Mouse (Mus musculus) forebrain, postnatal 0 days (tissue): ENCODE results near the gene Rnf224. TPM values are rescaled to one million over a fixed set of nuclear protein-coding genes. Genes with fewer than 3 reads are reported as not detected.

Experiments used
- ATAC-seq: fragments of 200-750 bp; cut with Nextera tagmentation; 2 replicates; pipeline ENCODE4 v1.8.0; 2017; ENCODE audit warnings: mild to moderate bottlenecking, moderate library complexity
- DNase-seq: peaks from one replicate; pipeline ENCODE4 v3.0.0-alpha.2; 2015
- H3K27ac ChIP-seq: fragments of 300-500 bp; sonication (generic); 2 replicates; pipeline ENCODE4 v1.5.1; 2014; ENCODE audit warnings: low read depth, mild to moderate bottlenecking, antibody characterized with exemption, low read length, moderate library complexity, mixed read lengths
- H3K27me3 ChIP-seq: fragments of 300-500 bp; sonication (generic); 2 replicates; pipeline ENCODE4 v1.6.1; 2014; ENCODE audit warnings: mild to moderate bottlenecking, low read length, mixed read lengths; ENCODE audit not compliant: insufficient read depth
- H3K36me3 ChIP-seq: fragments of 300-500 bp; sonication (generic); 2 replicates; pipeline ENCODE4 v1.6.1; 2014; ENCODE audit warnings: mild to moderate bottlenecking, moderate library complexity; ENCODE audit not compliant: insufficient read depth
- H3K4me1 ChIP-seq: fragments of 300-500 bp; sonication (generic); 2 replicates; pipeline ENCODE4 v1.6.1; 2014; ENCODE audit warnings: antibody characterized with exemption; ENCODE audit not compliant: insufficient read depth
- H3K4me2 ChIP-seq: fragments of 300-500 bp; sonication (generic); 2 replicates; pipeline ENCODE4 v1.6.1; 2014; ENCODE audit warnings: low read depth, mild to moderate bottlenecking, moderate library complexity
- H3K4me3 ChIP-seq: fragments of 300-500 bp; sonication (generic); 2 replicates; pipeline ENCODE4 v1.5.1; 2014; ENCODE audit warnings: low read depth, low read length, mixed read lengths
- H3K9ac ChIP-seq: fragments of 300-500 bp; sonication (generic); 2 replicates; pipeline ENCODE4 v1.6.1; 2014; ENCODE audit warnings: mild to moderate bottlenecking
- H3K9me3 ChIP-seq: fragments of 300-500 bp; sonication (generic); 2 replicates; pipeline ENCODE4 v1.6.1; 2016; ENCODE audit warnings: low read length
- CTCF ChIP-seq: sonication (generic); IDR thresholded peaks from 2 replicates; pipeline ENCODE4 v1.5.1; 2016; ENCODE audit warnings: antibody characterized with exemption, control low read depth, low read depth
- WGBS: fragments of 180-500 bp; shearing (Covaris S2); extraction: QIAGEN DNeasy Blood & Tissue Kit; methylation state at CpG from one replicate; pipeline ENCODE4 v1.1.7; 2014; 5-methylcytosine and 5-hydroxymethylcytosine counted together
- polyA plus RNA-seq: library from polyadenylated mRNA; unstranded; fragments of >200 nt; fragmentation: Nextera tagmentation; extraction: Ambion mirVana; gene quantifications from 2 replicates; pipeline ENCODE4 v1.2.1, GENCODE M21; 2015
- total RNA-seq: library from RNA; depleted of rRNA; stranded (reverse); fragments of >200 nt; gene quantifications from 2 replicates; pipeline ENCODE4 v1.2.3, GENCODE M21; 2014; rRNA removed

Gene Rnf224
- total and polyA plus RNA-seq, 2 experiments from 2014 or later = not detected

DNA sequence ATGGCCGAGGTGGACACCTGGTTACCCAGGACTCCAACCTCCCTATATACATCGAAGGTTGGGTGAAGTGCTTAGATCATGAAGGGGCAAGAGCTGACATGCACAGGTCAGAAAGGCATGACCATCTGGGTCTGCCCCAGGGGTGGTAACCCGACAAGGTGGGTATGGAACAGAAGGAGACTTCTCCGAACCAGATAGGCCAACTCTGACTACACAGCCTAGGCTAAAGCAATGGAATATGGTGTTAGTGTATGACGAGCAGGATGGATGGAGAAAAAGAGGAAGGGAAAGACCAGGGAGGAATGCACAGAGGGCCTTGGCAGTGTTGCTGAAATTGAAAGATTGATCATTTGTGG, 50.0 kb downstream of the Rnf224 start:
- DNase-seq (no peak), ATAC-seq (0 out of 2 replicates have a peak, but pooled peaks have one; percentile 3)
- no peaks in the 10 kb centered on the region for H3K9me3 ChIP-seq
- H3K27ac ChIP-seq = no peak overlapping the region
- no peaks in the 10 kb centered on the region for H3K36me3 ChIP-seq
- WGBS = 26% methylated on average over 5 of the region's 5 CpGs
- 0 out of 2 replicates have a peak overlapping the region, but pooled peaks have one; percentile 77 for H3K9ac ChIP-seq
- H3K4me2 ChIP-seq = peak overlapping the region; percentile 83
- 0 out of 2 replicates have a peak, but pooled peaks cover 13% of the 10 kb centered on the region for H3K4me1 ChIP-seq
- H3K4me3 ChIP-seq = peak overlapping the region; percentile 52
- no peak for TF ChIP-seq CTCF
- no peaks in the 10 kb centered on the region for H3K27me3 ChIP-seq

DNA sequence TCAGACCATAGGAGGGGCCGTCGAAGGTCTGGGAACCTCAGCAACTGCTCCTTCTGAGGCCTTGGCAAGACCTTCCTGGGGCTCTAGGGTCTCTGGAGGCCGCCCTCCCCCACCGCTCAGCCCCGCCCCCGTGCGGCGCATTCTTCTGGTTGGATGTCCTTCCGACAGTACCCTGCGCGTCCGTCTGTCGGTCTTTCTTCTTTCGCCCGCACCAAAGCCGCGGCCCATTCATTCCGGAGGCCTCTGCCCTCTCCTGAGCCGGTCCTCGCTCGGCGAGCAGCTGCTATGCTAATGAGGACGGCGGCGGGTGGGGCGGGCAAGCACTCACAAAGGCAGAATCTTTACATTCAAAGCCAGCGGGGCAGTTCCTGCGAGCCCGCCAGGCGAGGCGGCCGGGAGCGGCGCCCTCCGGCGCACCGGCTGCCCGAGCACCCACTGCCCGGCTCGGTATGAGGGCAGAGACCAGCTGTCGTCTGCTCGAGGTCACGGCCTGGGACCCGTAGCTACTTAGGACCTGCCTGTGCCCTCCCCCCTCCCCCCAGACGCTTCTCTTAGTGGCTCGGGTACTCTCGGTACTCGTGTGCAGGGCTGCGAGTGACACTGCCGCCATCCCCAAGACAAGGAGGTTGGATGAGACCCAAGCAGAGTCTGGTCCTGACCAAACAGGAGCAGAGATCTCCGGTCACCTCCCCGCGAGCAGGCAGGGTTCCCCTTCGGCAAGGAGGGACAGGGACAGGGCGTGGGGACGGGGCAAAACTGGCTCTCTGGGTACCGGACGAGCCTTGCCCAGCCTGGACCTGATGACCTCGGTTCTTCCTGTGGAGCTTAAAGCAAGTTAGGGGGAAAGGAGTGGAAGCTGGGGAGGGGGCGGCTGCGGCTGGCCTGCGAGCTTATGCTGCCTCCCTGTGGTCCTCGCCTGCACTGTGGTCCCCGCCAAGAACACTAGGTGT, 50.7 kb downstream of the Rnf224 start:
- DNase-seq (peak; percentile 81), ATAC-seq (peak; percentile 81)
- H3K4me1 ChIP-seq = 0 out of 2 replicates have a peak, but pooled peaks cover 13% of the 10 kb centered on the region
- no peaks in the 10 kb centered on the region for H3K36me3 ChIP-seq
- no peaks in the 10 kb centered on the region for H3K27me3 ChIP-seq
- 6% methylated on average over 64 of the region's 64 CpGs for WGBS
- peak overlapping the region; percentile 77 for H3K9ac ChIP-seq
- H3K27ac ChIP-seq = peak overlapping the region; percentile 85
- H3K4me2 ChIP-seq = peak overlapping the region; percentile 83
- H3K4me3 ChIP-seq = peak overlapping the region; percentile 52
- no peaks in the 10 kb centered on the region for H3K9me3 ChIP-seq
- peak; percentile 93 for TF ChIP-seq CTCF

DNA sequence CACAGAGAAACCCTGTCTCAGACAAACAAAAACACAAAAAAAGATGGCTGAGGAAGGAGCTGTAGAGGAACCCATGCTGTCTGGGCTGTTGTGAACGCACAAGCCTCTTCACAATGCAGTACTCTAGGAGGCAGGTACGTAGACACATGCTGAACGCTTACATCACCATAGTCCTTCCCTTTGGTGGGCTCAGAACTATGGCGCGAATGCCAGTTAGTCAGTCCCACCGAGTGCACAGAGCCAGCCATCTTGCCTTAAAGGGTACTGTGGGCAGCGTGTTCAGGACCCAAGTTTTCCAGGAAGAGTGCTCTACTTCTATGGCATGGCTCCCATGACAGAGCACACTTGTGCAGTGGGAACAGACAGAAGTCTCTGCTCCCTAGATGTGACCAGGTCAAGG, 52.1 kb downstream of the Rnf224 start:
- no peak overlapping the region for H3K9ac ChIP-seq
- DNase-seq (no peak), ATAC-seq (no peak)
- H3K4me1 ChIP-seq = 0 out of 2 replicates have a peak, but pooled peaks cover 13% of the 10 kb centered on the region
- H3K36me3 ChIP-seq = no peaks in the 10 kb centered on the region
- no peak overlapping the region for H3K4me3 ChIP-seq
- H3K27ac ChIP-seq = no peak overlapping the region
- no peaks in the 10 kb centered on the region for H3K27me3 ChIP-seq
- H3K9me3 ChIP-seq = no peaks in the 10 kb centered on the region
- H3K4me2 ChIP-seq = no peak overlapping the region
- 91% methylated on average over 7 of the region's 7 CpGs for WGBS
- TF ChIP-seq CTCF = no peak

Other genes with a start within 250 kb of the Rnf224 start
Only the 30 nearest of the 31 such genes appear.
- gene Nsmf, start 182.4 kb downstream of the Rnf224 start, total RNA-seq = 285 and 329 TPM in 2 replicates
- 258 and 262 TPM in 2 replicates for gene Nsmf, start 182.4 kb downstream of the Rnf224 start, polyA plus RNA-seq
- not detected in 2 replicates for gene Entpd8, start 156.5 kb downstream of the Rnf224 start, total RNA-seq
- gene Entpd8, start 156.5 kb downstream of the Rnf224 start, polyA plus RNA-seq = not detected in 2 replicates
- not detected in 2 replicates for gene Noxa1, start 141.6 kb downstream of the Rnf224 start, total RNA-seq
- not detected in 2 replicates for gene Noxa1, start 141.6 kb downstream of the Rnf224 start, polyA plus RNA-seq
- 38.2 and 40.0 TPM in 2 replicates for gene Nrarp, start 56.0 kb downstream of the Rnf224 start, total RNA-seq
- 17.0 and 17.8 TPM in 2 replicates for gene Nrarp, start 56.0 kb downstream of the Rnf224 start, polyA plus RNA-seq
- gene Tor4a, start 39.9 kb downstream of the Rnf224 start, total RNA-seq = 1.7 and 3.3 TPM in 2 replicates
- 0.92 and 1.2 TPM in 2 replicates for gene Tor4a, start 39.9 kb downstream of the Rnf224 start, polyA plus RNA-seq
- gene Nelfb, start 25.3 kb downstream of the Rnf224 start, total RNA-seq = 94.6 and 115 TPM in 2 replicates
- 57.1 and 76.1 TPM in 2 replicates for gene Nelfb, start 25.3 kb downstream of the Rnf224 start, polyA plus RNA-seq
- gene Stpg3, start 22.1 kb downstream of the Rnf224 start, total RNA-seq = not detected in 2 replicates
- gene Stpg3, start 22.1 kb downstream of the Rnf224 start, polyA plus RNA-seq = not detected in 2 replicates
- gene Fam166a, start 18.0 kb downstream of the Rnf224 start, total RNA-seq = not detected in 2 replicates
- 0.94 TPM in 1 of 2 replicates, not detected in the other for gene Fam166a, start 18.0 kb downstream of the Rnf224 start, polyA plus RNA-seq
- gene Tubb4b, start 12.1 kb downstream of the Rnf224 start, total RNA-seq = 553 and 579 TPM in 2 replicates
- gene Tubb4b, start 12.1 kb downstream of the Rnf224 start, polyA plus RNA-seq = 382 and 469 TPM in 2 replicates
- not detected in 2 replicates for gene Slc34a3, start 2.4 kb downstream of the Rnf224 start, total RNA-seq
- gene Slc34a3, start 2.4 kb downstream of the Rnf224 start, polyA plus RNA-seq = not detected in 2 replicates
- gene Rnf208, start 5.5 kb upstream of the Rnf224 start, total RNA-seq = 77.6 and 84.1 TPM in 2 replicates
- 193 and 205 TPM in 2 replicates for gene Rnf208, start 5.5 kb upstream of the Rnf224 start, polyA plus RNA-seq
- gene Cysrt1, start 5.7 kb upstream of the Rnf224 start, total RNA-seq = not detected in 2 replicates
- not detected in 2 replicates for gene Cysrt1, start 5.7 kb upstream of the Rnf224 start, polyA plus RNA-seq
- gene AL732309.1, start 10.1 kb upstream of the Rnf224 start, total RNA-seq = 10.1 and 12.8 TPM in 2 replicates
- gene AL732309.1, start 10.1 kb upstream of the Rnf224 start, polyA plus RNA-seq = 3.0 and 3.1 TPM in 2 replicates
- 29.2 and 42.5 TPM in 2 replicates for gene Tmem203, start 18.7 kb upstream of the Rnf224 start, total RNA-seq
- gene Tmem203, start 18.7 kb upstream of the Rnf224 start, polyA plus RNA-seq = 22.7 and 27.7 TPM in 2 replicates
- 15.2 and 18.1 TPM in 2 replicates for gene Tprn, start 25.8 kb upstream of the Rnf224 start, total RNA-seq
- gene Tprn, start 25.8 kb upstream of the Rnf224 start, polyA plus RNA-seq = 16.4 and 18.8 TPM in 2 replicates
- gene Ssna1, start 35.7 kb upstream of the Rnf224 start, total RNA-seq = 108 and 127 TPM in 2 replicates
- gene Ssna1, start 35.7 kb upstream of the Rnf224 start, polyA plus RNA-seq = 189 and 195 TPM in 2 replicates
- gene Anapc2, start 35.7 kb upstream of the Rnf224 start, total RNA-seq = 30.2 and 37.9 TPM in 2 replicates
- 90.7 and 108 TPM in 2 replicates for gene Anapc2, start 35.7 kb upstream of the Rnf224 start, polyA plus RNA-seq
- gene Tmem210, start 51.4 kb upstream of the Rnf224 start, total RNA-seq = not detected in 2 replicates
- not detected in 2 replicates for gene Tmem210, start 51.4 kb upstream of the Rnf224 start, polyA plus RNA-seq
- not detected in 2 replicates for gene Lrrc26, start 53.1 kb upstream of the Rnf224 start, total RNA-seq
- 0.15 TPM in 1 of 2 replicates, not detected in the other for gene Lrrc26, start 53.1 kb upstream of the Rnf224 start, polyA plus RNA-seq
- 77.3 and 88.5 TPM in 2 replicates for gene Grin1, start 82.4 kb upstream of the Rnf224 start, total RNA-seq
- gene Grin1, start 82.4 kb upstream of the Rnf224 start, polyA plus RNA-seq = 46.9 and 58.2 TPM in 2 replicates
- gene Man1b1, start 95.6 kb upstream of the Rnf224 start, total RNA-seq = 54.0 and 66.1 TPM in 2 replicates
- gene Man1b1, start 95.6 kb upstream of the Rnf224 start, polyA plus RNA-seq = 35.5 and 43.8 TPM in 2 replicates
- 17.4 and 21.7 TPM in 2 replicates for gene Dpp7, start 119.6 kb upstream of the Rnf224 start, total RNA-seq
- gene Dpp7, start 119.6 kb upstream of the Rnf224 start, polyA plus RNA-seq = 15.3 and 19.8 TPM in 2 replicates
- gene Uap1l1, start 128.9 kb upstream of the Rnf224 start, total RNA-seq = 4.1 and 5.2 TPM in 2 replicates
- gene Uap1l1, start 128.9 kb upstream of the Rnf224 start, polyA plus RNA-seq = 10.4 and 11.9 TPM in 2 replicates
- 13.2 and 13.9 TPM in 2 replicates for gene Sapcd2, start 135.5 kb upstream of the Rnf224 start, total RNA-seq
- 9.5 and 12.7 TPM in 2 replicates for gene Sapcd2, start 135.5 kb upstream of the Rnf224 start, polyA plus RNA-seq
- gene Entpd2, start 159.1 kb upstream of the Rnf224 start, total RNA-seq = 8.2 and 13.5 TPM in 2 replicates
- 14.2 and 18.2 TPM in 2 replicates for gene Entpd2, start 159.1 kb upstream of the Rnf224 start, polyA plus RNA-seq
- 179 and 188 TPM in 2 replicates for gene Npdc1, start 162.6 kb upstream of the Rnf224 start, total RNA-seq
- 413 and 442 TPM in 2 replicates for gene Npdc1, start 162.6 kb upstream of the Rnf224 start, polyA plus RNA-seq
- gene Fut7, start 186.5 kb upstream of the Rnf224 start, total RNA-seq = 1.3 TPM in 1 of 2 replicates, not detected in the other
- 0.17 and 0.23 TPM in 2 replicates for gene Fut7, start 186.5 kb upstream of the Rnf224 start, polyA plus RNA-seq
- gene Abca2, start 191.9 kb upstream of the Rnf224 start, total RNA-seq = 51.5 and 67.4 TPM in 2 replicates
- 8.8 and 10.5 TPM in 2 replicates for gene Abca2, start 191.9 kb upstream of the Rnf224 start, polyA plus RNA-seq
- 0.48 TPM in 1 of 2 replicates, not detected in the other for gene Clic3, start 220.1 kb upstream of the Rnf224 start, total RNA-seq
- gene Clic3, start 220.1 kb upstream of the Rnf224 start, polyA plus RNA-seq = 2.5 and 3.6 TPM in 2 replicates
- 154 and 164 TPM in 2 replicates for gene Paxx, start 224.3 kb upstream of the Rnf224 start, total RNA-seq
- 151 and 154 TPM in 2 replicates for gene Paxx, start 224.3 kb upstream of the Rnf224 start, polyA plus RNA-seq